Mouse (Mus musculus): ENCODE measurements at regions not wholly inside any gene's neighbourhood (a gene's known extent, or its start where the extent isn't known, plus 50 kb on each side); places are given as distances from the start of the nearest gene placed in this dataset.

DNA sequence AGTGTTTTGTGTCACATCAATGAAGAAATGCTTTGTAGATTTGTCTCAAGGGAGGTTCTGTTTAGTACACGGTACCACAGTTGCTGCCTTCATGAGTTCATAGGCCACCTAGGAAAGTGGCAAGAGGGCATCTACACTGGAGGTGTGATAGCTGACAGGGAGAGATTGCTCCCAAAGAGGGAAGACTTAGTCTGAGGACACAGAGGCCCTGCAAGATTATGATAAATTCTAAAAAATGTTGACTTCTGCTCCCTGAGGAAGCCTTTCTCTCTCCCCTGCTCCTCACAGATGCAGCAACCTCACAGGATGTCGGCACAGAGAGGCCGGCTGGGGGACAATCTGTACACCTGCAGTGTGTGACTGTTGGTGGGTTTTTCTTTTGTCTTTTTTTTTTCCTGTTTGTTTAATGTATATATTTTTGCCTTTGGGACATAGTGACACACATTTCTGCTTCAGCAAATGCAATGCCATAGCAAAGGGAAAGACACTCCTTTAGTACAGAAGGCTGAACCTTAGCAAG lies 133.5 kb upstream of the Lpp start:
- TF ChIP-seq CTCF (IDR thresholded peaks at IDR 0.05; ENCODE audit: borderline replicate concordance, control insufficient read depth, extremely low read depth, insufficient read depth, low read length, poor library complexity) (no peak), POLR2A (IDR thresholded peaks at IDR 0.05; ENCODE audit: control insufficient read depth, extremely low read depth, insufficient read depth, low read length, poor library complexity) (0 out of 2 replicates have a peak, but pooled peaks have one; percentile 17)
